Mouse (Mus musculus) right cerebral cortex, postnatal 25 days (tissue): ENCODE measurements around the gene Gm49337.

ENCODE experiments used
- DNase-seq: peaks from one replicate; pipeline ENCODE4 v3.0.0; 2022

Gm49337 gene

DNA sequence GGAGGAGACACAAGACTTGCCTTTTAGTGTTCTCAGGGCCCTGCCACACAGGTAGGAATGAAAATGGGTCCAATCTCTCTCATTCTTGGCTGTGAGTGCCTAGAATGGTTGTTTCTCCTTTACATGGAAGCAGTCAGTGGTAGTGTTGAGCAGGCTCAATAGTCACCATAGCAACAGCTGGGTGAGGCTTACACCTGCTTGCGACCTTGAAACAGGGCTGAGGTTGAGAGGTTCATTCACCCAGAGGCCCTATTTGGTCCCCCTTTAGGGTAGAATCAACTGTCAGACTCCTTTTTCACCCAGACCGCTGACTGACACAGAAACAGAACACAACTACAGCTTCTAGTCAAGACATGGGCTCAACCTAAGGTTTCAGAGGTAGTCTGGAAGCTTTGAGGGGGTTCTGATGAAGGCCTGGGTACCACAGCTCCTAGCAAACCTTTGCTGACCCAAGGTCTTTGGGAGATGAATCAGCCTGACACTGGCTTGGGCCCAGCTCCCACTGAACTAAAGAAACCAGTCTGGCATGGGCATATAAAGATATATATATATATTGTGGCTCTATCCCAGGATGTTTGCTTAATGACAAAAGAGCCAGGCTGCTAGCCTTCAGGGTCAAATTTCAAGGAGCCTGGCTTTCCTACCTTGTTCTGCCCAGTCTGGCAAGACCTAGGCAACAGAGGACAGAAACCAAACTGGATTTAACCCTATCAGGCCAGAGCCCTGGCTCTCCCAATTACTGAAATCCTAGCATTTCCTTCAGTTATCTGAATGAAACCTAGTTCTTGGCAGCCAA is 8.2 kb upstream of the Gm49337 start:
- DNase-seq, result no peak

DNA sequence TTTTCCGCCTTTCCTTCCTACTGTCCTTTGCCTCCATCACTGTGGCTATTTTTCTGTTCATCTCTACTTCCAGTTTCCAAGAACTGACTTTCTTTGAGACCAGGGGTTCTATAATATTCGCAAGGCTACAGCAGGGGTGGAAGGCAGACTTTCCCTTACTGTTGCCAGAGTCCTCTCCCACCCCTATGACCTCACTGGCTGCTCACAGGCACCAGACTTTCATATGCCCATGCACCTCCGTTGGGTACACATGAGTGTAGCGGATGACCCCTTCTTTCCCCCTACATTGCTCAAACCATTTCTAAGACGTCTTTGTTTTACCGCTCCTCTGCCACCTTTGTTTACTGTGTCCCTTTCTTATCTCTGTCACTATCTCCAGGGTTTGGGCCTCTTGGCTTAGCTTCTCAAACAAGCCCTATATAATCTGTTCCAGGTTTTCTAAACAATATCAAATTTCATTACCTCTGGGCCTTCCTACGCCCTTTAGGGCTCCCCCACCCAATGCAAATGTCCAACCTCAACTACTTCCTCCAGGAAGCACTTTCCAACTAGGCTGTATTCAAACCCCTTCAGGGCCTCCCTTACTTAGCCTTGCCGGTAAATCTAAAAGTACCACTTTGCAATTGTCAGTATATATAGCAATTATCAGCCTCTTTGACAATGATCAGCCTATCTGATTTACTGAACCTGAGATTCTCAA is 7.3 kb upstream of the Gm49337 start:
- DNase-seq, result no peak

DNA sequence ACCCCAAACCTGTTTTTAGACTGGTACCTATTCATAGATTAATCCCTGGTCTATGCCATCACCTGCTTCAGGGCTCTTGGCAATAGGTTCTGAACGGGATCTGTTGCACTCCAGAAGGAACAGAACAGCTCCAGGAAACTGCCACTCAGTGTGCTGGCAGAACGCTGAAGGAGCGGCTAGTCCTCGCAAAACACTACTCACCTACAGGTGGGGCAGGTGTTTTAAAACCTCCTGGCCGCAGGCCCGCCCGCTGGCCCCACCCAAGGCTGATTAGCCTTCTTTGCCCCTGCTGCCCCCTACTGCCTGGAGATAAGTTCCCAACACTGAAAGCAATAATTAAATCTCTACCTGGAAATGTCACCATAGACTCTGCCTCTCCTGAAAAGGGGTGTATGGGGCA is 5.8 kb upstream of the Gm49337 start, which contains the start of gene Tspan1:
Gene Tspan1, minus strand, starts transcription at position 198 of the 400 bp plus-strand sequence.
- DNase-seq, result no peak

DNA sequence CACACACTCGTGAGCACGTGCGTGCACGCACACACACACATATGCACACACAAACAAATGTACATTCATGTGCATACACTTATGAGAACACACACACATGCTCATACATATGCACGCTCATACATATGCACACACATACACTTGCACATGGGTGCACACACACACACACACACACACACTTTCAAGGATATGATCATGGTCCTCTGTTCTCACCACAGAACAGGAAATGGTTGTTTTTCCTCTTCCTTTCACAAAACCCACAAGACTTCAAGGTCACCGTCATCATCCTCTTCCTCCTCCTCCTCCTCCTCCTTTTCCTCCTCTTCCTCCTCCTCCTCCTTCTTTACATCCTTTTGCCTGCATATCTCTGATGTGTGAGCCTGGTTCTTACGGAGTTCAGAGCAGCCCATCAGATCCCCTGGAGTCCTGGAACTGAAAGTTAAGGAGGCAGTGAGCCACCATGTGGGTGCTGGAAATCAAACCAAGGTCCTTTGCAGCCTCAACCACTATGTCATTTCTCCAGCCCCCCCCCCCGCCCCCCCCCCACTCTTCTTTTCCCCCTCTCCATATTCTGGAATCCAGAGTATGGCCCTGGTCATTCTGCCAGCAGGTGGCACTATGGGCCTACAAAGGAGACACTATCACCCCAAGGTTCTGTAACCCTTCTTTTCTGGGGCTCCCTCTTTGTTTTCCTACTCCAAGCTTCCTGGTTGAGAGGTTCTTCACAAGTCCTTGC is 4.4 kb upstream of the Gm49337 start:
- peak; percentile 63 for DNase-seq

DNA sequence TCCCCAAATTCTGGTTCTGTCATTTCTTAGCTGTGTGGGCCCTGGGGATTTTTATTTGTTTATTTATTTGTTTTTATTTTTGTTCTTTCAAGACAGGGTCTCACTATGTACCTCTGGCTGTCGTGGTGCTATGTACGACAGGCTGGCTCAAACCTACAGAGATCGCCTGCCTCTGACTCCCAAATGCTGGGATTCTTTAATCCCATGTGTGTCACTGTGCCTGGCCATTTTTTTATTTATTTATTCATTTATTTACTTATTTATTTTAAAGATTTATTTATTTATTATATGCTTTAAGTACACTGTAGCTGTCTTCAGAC is 3.9 kb upstream of the Gm49337 start:
- DNase-seq, result no peak

DNA sequence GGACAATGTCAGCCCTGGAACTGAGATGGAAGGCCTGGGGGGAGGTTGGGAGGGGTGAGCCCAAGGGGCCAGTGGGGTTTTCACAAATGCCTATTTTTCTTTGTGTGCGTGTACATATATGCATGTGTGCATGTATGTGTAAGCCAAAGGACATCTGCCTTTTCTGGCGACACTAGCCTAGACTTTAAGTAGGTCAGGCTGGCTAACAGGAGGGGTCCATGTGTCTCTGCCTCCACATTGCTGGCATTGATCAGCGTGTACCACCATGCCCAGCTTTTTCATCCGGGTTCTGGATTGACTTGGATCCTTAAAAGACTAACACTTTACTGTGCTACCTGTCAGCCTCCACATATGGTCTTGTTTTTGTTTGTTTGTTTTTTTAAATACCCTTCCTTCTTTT is 568 bp downstream of the Gm49337 start:
- no peak for DNase-seq

DNA sequence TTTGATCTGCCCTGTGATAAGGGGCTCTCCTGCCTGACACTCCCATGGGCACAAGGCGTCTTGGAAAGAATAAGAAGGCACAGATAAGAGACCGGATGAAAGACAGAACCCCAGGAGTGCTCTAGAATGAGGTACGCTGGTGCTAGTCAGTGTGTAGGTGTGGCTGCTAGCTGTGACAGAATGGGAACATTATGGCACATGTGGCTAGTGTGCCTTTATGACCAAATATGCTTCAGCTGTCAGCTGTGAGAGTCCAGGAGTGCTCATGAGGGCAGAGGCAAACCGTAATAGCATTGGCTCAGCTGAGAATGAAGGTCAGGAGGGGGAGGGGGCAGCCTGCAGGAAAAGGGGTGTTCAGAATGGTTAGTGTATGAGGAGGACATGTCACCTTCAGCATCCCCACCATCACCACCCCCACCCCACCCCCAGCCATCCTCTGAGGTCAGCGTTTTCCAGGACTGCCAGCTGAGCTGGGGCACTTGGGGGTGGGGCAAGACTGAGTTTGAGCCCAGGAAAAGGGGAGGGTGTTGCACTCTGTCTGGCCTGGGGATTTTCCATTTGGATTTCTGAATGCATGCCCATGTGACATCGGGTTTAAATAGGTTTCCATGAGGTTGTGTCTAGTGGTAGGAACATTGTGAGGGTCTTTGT is 1.4 kb downstream of the Gm49337 start:
- no peak for DNase-seq

DNA sequence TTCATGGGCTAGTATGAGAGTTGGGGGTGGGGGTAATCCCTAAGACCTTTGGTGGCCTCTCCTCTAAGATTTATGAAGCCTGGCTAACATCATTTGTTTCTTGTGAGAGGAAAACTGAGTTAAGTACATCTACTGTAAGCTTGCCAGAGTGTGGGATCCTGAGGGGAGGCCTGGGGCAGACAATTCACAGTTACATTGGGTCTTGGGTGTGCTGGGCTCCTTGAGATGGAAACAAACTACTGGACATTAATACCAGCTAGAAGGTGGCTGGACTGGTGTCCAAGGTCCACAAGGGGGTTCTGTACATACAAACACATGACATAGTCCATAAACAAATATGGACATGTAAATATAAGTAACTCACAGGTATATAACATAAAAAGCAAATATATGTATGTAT is 2.0 kb downstream of the Gm49337 start:
- no peak for DNase-seq

DNA sequence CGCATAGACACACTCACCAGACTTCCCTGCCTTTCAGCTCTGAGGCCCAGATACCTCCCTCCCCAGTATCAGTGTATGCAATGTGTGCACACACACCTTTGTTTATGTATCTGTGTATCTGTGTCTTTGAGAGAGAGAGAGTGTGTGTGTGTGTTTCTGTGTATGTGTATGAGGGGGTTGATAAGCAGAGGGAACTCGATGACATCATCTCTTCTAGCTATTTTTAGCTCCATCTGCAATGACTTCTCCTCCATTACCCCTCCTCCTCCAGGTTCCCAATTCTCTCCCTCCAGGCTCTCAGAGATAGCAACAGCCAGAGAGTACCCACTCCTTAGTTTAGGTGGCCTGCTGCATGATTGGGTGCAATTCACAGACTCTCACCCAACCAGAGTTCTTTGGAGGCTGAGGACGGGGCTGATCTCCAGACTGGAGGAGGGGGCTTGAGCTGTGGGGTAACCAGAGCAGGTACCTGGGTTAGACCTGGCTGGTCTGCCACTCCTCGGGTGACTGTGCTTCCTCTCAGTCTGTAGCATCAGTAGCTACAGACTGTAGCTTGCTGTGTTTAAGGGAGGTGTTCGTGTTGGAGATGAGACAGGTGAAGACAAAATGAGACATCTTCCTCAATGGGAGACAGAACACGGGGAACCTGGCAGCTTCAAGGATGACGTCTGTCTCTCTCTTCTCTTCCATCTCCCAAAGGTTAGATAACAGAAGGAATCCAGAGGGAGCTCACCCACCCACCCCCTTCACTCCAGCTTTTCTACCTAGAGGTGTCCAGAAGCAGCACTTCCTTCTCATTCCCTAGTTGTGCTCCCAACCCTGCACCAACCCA is 2.7 kb downstream of the Gm49337 start:
- peak; percentile 70 for DNase-seq

DNA sequence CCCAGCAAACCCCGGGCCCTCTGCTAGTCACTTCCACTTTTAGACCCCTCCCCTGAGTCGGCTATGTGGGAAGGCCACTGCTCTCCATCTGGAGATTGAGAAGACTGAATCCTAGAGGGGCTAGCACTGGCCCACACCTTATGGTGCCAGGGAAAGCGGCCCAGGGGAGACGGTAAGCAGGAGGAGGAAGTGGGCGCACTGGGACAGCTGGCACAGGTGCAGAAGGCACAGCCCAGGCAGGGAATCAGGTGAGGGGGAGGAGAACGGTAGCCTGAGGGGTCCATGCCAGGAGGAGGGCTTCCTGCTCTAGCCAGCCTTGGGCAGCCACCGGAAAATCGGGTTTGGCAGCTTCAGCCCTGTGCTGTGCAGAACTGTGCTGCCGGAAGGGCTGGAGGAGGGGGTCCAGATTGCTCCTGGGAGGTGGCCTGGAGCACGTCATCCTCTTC is 3.4 kb downstream of the Gm49337 start:
- DNase-seq, result peak; percentile 82

DNA sequence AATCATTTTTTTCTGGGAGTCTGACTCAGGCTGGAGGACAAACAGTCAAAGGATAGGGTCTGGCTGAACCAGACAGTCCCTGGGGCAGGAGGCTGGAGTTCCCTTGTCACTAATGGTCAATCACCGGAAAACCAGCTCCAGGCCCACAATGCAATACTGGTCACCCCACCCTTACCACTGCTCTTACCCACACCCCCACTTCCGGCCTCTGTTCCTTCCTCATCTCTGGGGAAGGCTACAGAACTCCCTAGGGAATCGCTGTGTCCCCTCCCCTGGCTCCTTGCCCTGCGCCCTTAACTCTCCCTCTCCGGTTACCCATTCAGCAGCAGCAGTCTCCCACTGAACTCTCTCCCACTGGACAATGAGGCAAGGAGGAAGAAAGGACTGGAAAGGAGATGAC is 4.0 kb downstream of the Gm49337 start:
- DNase-seq, result no peak

DNA sequence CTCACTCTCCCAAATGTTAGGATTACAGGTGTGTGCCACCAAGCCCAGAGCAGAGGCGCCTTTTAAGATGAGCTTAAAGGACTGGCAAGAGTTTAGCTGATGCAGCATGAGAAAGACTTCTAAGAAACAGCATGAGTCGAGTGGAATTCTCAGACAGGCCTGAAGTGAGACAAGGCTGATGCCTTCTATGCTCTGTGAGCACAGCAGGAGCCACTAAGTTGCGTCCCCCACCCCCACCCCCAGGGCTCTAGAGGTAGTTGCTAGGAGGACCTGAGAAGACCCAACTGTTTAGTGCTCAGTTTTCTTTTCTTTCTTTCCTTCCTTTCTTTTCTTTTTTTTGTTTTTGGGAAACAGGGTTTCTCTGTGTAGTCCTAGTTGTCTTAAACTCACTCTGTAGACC is 8.9 kb downstream of the Gm49337 start:
- DNase-seq, result no peak

DNA sequence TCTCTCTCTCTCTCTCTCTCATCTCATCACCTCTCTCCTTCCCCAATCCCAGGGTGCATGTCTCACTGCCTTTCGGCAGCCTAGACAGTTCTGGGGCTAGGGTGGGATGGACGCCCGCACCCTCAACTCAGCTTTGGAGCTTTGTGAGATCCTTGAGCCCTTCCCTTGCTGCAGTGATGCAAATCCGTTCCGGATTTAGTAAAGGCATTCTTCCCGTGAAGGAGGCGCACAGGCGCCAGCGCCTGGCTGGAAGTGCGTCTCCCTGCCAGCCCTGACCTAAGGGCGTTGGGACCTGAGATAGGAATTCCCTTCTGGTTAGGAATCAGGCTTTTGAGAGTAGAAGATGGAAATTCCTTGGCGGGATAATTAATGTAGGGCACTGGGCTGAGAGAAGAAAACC is 9.6 kb downstream of the Gm49337 start:
- peak; percentile 53 for DNase-seq

DNA sequence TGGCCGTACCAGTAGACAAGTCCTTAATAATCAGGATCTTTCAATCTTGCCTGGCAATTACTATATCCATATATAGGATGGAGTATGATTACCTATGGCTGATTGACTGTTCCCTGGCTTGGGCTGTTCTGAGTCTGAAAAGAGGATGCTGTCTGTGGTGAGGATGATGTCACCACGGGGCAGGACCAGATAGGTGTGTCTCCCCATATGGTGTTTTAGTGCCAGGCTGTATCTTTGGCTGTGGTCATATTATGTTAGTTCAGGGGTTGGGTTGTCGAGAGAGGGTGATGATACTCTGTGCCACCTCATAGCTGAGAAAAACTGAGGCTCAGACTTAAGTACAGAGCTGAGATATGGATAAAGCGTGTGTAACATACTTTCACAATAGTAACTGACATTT is 11.9 kb downstream of the Gm49337 start:
- DNase-seq, result no peak

DNA sequence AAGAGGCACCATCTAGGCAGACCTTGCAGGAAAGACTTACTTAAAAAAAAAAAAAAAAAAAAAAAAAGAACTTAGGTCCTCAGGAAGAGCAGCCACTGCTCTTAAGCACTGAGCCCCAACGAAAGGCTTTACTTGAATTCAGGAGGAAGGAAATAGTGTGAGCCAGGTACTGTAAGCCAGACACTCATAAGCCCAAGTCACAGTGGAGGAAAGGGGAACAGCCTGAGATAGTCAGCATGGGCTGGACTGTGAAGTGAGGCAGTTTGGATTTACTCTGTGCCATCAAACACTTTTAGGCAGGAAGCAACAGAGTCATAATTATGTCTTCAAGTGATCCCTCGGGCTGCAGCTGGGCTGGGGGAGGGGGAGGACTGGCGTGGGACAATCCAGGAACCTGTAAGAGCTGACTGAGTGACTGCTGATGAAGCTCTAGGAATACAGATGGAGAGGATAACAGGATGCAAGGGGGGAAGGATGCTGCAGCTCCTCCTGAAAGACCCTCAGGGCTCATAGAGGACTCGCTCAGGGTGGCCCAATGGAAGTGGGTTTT is 19.2 kb downstream of the Gm49337 start:
- DNase-seq, result no peak

DNA sequence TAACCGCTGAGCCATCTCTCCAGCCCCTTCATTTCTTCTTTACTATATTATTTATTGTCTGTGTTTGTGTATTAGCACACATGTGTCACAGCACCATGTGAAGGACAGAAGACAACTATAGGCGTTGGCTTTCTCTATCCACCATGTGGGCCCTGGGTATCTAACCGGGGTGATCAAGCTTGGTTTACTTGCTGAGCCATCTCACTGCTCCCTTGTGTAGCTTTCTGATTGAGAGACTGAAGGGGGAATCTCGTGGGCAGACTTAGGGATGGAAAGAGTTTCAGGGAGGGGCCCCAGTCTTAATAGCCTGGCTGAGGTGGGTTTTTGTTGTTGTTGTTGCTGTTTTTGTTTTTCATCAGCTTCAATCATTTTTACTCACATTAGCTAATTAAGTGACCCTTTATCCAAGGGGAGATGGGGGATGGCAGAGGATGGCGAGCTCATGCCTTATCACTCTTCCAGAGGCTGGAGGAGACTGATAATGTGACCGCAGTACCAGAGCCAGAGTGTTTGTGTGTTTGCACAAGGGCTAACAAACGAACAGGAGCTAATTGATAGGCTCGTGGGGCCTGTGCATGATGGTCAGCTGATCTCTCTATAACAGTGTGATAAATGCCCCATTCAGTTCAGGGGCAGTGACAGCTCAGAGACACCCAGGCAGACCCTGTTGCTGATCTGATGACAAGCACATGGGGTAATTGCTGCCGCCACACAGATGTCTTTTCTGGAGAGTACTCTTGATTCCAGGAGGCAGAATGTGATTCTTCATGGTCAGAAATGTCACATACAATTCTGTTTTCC is 20.6 kb downstream of the Gm49337 start:
- no peak for DNase-seq

DNA sequence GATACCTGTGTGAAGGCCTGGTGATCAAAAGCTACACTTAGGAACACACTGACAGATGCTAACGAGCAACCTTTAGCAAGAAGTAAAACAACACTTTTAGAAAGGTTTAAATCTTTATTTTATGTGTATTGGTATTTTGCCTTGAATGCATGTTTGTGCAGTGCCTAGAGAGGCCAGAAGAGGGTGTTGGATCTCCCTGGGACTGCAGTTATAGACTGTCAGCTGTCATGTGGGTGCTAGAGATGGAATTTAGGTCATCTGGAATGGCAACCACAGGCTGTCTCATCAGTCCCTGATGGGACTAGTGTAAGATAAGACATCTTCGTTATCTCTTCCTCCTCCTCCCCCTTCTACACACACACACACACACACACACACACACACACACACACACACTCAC is 25.2 kb downstream of the Gm49337 start:
- no peak for DNase-seq

DNA sequence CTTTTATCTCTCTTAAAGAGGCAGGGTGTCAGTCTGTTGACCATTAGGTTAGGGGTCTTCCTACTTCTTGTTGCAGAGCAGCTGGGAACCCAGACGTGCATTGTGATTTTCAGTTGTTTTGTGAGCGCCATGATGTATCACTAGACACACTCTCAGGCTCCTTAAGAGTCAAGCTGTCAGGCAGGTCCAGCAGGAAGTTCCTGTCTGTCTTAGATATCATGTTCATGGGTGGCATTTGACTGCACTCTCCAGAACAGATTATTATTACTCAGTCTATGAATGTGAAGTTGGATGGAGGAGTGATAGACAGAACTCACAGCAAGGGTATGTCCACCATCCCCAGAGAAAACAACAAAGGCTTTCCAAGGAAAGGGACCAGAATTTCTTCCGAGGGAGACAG is 31.2 kb downstream of the Gm49337 start:
- DNase-seq, result no peak

DNA sequence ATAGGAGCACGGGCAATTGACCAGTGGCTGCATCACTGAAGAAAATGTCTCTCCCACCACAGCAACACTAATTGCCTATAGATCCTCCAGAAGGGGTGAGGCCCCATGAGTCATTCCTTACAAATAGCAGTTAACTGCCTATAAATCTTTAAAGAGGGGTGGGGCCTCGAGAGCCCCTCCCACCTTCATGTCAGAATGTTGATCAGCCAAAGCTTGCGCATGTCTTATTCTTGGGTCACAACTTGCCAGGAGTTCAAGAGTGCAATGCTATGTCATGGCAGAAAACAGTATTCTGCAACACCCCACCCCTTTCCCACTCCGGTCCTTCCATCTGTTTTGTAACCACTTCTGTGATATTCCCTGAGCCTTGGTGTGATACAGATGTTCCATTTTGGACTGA is 33.3 kb downstream of the Gm49337 start:
- no peak for DNase-seq

DNA sequence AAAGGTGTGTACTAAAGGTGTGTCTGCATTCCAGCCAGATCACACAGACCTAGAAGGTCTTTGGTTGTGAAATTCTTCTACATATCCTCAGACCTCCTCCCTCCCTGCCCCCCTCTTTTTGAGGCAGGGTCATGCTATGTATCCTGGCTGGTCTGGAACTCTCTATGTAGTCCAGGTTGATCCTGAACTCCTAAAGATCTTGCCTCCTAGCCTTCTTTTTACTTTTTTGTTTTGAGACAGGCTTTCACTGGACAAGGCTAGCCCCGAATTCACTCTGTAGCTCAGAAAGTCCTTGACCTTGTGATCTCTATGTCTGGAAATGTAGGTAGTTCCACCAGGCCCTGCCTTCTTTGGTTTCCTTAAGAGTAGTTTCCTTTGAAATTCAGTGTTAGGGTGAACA is 35.7 kb downstream of the Gm49337 start:
- no peak for DNase-seq

DNA sequence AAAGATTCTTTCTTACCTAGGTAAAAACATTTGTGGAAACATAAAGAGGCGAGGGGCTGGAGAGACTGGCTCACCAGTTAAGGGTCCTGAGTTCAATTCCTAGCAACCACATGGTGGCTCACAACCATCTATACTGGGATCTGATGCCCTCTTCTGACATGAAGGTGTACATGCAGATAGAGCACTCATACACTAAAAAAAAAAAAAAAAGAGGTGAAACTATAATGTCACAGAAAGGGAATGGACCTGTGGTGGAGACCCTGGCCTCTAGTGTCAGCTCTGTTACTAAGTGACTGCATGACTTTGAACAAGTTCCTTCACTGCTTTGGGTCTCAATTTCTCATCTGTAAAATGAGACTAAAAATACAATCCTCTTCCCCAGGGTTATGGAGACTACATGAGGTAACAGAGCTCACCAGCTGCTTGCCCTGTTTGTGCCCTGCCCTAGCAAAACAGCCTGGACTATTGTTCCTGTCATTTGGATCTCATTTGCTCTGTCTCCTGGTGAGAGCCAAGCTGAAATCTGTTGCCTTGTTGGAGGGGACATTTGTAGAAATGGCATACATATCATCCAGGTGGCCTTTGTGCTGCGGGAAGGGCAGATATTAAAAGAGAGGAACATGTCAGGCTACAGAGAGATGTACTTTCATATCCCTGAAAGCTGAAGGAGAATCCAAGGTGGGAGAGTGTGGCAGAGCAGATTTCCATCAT is 42.9 kb downstream of the Gm49337 start:
- no peak for DNase-seq
